Mouse (Mus musculus) heart, embryonic 13.5 days (tissue): ENCODE measurements at regions not wholly inside any gene's neighbourhood (a gene's known extent, or its start where the extent isn't known, plus 50 kb on each side); places are given as distances from the start of the nearest gene placed in this dataset.

Source experiments
- ATAC-seq: fragments of 200-750 bp; cut with Nextera tagmentation; 2 replicates; pipeline ENCODE4 v1.8.0; 2017; ENCODE audit warnings: moderate TSS enrichment; ENCODE audit not compliant: insufficient number of reproducible peaks, low FRiP score, low TSS enrichment; ENCODE audit errors: extremely low read depth
- H3K27ac ChIP-seq: fragments of 300-500 bp; sonication (generic); replicated peaks from 2 replicates; pipeline ENCODE4 v1.5.1; 2015; ENCODE audit warnings: moderate library complexity, mild to moderate bottlenecking, inconsistent platforms
- H3K27me3 ChIP-seq: fragments of 300-500 bp; sonication (generic); replicated peaks from 2 replicates; pipeline ENCODE4 v1.6.1; 2015; ENCODE audit warnings: mild to moderate bottlenecking, inconsistent platforms
- H3K36me3 ChIP-seq: fragments of 300-500 bp; sonication (generic); 2 replicates; pipeline ENCODE4 v1.6.1; 2015; ENCODE audit warnings: mild to moderate bottlenecking, inconsistent platforms
- H3K4me1 ChIP-seq: fragments of 300-500 bp; sonication (generic); 2 replicates; pipeline ENCODE4 v1.6.1; 2015; ENCODE audit warnings: inconsistent platforms
- H3K4me2 ChIP-seq: fragments of 300-500 bp; sonication (generic); 2 replicates; pipeline ENCODE4 v1.6.1; 2015; ENCODE audit warnings: inconsistent platforms, mild to moderate bottlenecking, moderate library complexity
- H3K4me3 ChIP-seq: fragments of 300-500 bp; sonication (generic); 2 replicates; pipeline ENCODE4 v1.5.1; 2015; ENCODE audit warnings: moderate library complexity, mild to moderate bottlenecking, inconsistent platforms
- H3K9ac ChIP-seq: fragments of 300-500 bp; sonication (generic); 2 replicates; pipeline ENCODE4 v1.6.1; 2015; ENCODE audit warnings: inconsistent platforms, mild to moderate bottlenecking, moderate library complexity
- H3K9me3 ChIP-seq: fragments of 300-500 bp; sonication (generic); 2 replicates; pipeline ENCODE4 v1.6.1; 2016; ENCODE audit warnings: inconsistent platforms
- WGBS: fragments of 180-500 bp; shearing (Covaris S2); methylation state at CpG from one replicate; pipeline ENCODE4 v1.1.7; 2015; ENCODE audit warnings: mixed read lengths; 5-methylcytosine and 5-hydroxymethylcytosine counted together

GRCm38 (mm10) chr7:136220245-136221167 is 504.3 kb upstream of the Mki67 start:
- Histone ChIP-seq H3K4me3 (no peak overlapping the region), H3K27me3 (peaks cover 16% of the 10 kb centered on the region), H3K4me1 (0 out of 2 replicates have a peak, but pooled peaks cover 5% of the 10 kb centered on the region), H3K4me2 (no peak overlapping the region), H3K27ac (no peak overlapping the region), H3K9me3 (no peaks in the 10 kb centered on the region), H3K9ac (no peak overlapping the region), H3K36me3 (no peaks in the 10 kb centered on the region)
- 57% methylated on average over 5 of the region's 5 CpGs for WGBS
- no peak for ATAC-seq

GRCm38 (mm10) chr7:136221620-136222019 is 505.5 kb upstream of the Mki67 start:
- ATAC-seq, result no peak
- 79% methylated on average over 7 of the region's 7 CpGs for WGBS
- Histone ChIP-seq H3K4me3 (no peak overlapping the region), H3K27ac (no peak overlapping the region), H3K9ac (no peak overlapping the region), H3K36me3 (no peaks in the 10 kb centered on the region), H3K4me1 (0 out of 2 replicates have a peak, but pooled peaks cover 4% of the 10 kb centered on the region), H3K27me3 (peaks cover 16% of the 10 kb centered on the region), H3K4me2 (no peak overlapping the region), H3K9me3 (no peaks in the 10 kb centered on the region)

GRCm38 (mm10) chr7:136226031-136226430 is 509.9 kb upstream of the Mki67 start:
- no peaks in the 10 kb centered on the region for H3K27me3 ChIP-seq
- ATAC-seq, result no peak
- H3K9ac ChIP-seq, result no peak overlapping the region
- no peak overlapping the region for H3K4me3 ChIP-seq
- no peak overlapping the region for H3K4me2 ChIP-seq
- H3K4me1 ChIP-seq, result no peaks in the 10 kb centered on the region
- H3K9me3 ChIP-seq, result no peaks in the 10 kb centered on the region
- no peaks in the 10 kb centered on the region for H3K36me3 ChIP-seq
- WGBS, result 71% methylated on average over 7 of the region's 7 CpGs
- no peak overlapping the region for H3K27ac ChIP-seq

- H3K9ac ChIP-seq, result no peak overlapping the region
- no peaks in the 10 kb centered on the region for H3K27me3 ChIP-seq
- 70% methylated on average over 2 of the region's 2 CpGs for WGBS
- no peak overlapping the region for H3K4me2 ChIP-seq
- H3K27ac ChIP-seq, result no peak overlapping the region
- H3K4me3 ChIP-seq, result no peak overlapping the region
- no peaks in the 10 kb centered on the region for H3K9me3 ChIP-seq
- H3K4me1 ChIP-seq, result no peaks in the 10 kb centered on the region
- no peak for ATAC-seq
- no peaks in the 10 kb centered on the region for H3K36me3 ChIP-seq
These were observed 512.2 kb upstream of the Mki67 start for GRCm38 (mm10) chr7:136228331-136228730.

GRCm38 (mm10) chr7:136229592-136229991 is 513.4 kb upstream of the Mki67 start:
- H3K4me3 ChIP-seq, result no peak overlapping the region
- H3K9me3 ChIP-seq, result no peaks in the 10 kb centered on the region
- peaks cover under 1% of the 10 kb centered on the region; the same call in 1 of the 2 replicates for H3K27me3 ChIP-seq
- H3K4me1 ChIP-seq, result no peaks in the 10 kb centered on the region
- no peak overlapping the region for H3K9ac ChIP-seq
- WGBS, result 70% methylated on average over 11 of the region's 11 CpGs
- no peaks in the 10 kb centered on the region for H3K36me3 ChIP-seq
- H3K4me2 ChIP-seq, result no peak overlapping the region
- H3K27ac ChIP-seq, result no peak overlapping the region
- ATAC-seq, result no peak

GRCm38 (mm10) chr7:136232177-136232576 is 516.0 kb upstream of the Mki67 start:
- H3K27me3 ChIP-seq, result peaks cover 8% of the 10 kb centered on the region; the same call in 1 of the 2 replicates
- H3K4me1 ChIP-seq, result no peaks in the 10 kb centered on the region
- no peaks in the 10 kb centered on the region for H3K36me3 ChIP-seq
- no peak overlapping the region for H3K4me2 ChIP-seq
- H3K9ac ChIP-seq, result no peak overlapping the region
- H3K4me3 ChIP-seq, result no peak overlapping the region
- 59% methylated on average over 4 of the region's 4 CpGs for WGBS
- no peak overlapping the region for H3K27ac ChIP-seq
- ATAC-seq, result no peak
- no peaks in the 10 kb centered on the region for H3K9me3 ChIP-seq

- 64% methylated on average over 2 of the region's 2 CpGs for WGBS
- no peaks in the 10 kb centered on the region for H3K9me3 ChIP-seq
- H3K36me3 ChIP-seq, result no peaks in the 10 kb centered on the region
- H3K27me3 ChIP-seq, result peaks cover 8% of the 10 kb centered on the region; the same call in 1 of the 2 replicates
- H3K27ac ChIP-seq, result no peak overlapping the region
- no peak for ATAC-seq
- no peak overlapping the region for H3K9ac ChIP-seq
- H3K4me2 ChIP-seq, result no peak overlapping the region
- H3K4me3 ChIP-seq, result no peak overlapping the region
- no peaks in the 10 kb centered on the region for H3K4me1 ChIP-seq
These were observed 519.4 kb upstream of the Mki67 start for GRCm38 (mm10) chr7:136235563-136235962.

GRCm38 (mm10) chr7:136236391-136236790 is 520.2 kb upstream of the Mki67 start:
- H3K4me2 ChIP-seq, result no peak overlapping the region
- H3K36me3 ChIP-seq, result no peaks in the 10 kb centered on the region
- H3K4me3 ChIP-seq, result no peak overlapping the region
- ATAC-seq, result no peak
- no peak overlapping the region for H3K9ac ChIP-seq
- H3K9me3 ChIP-seq, result no peaks in the 10 kb centered on the region
- H3K27me3 ChIP-seq, result peaks cover 8% of the 10 kb centered on the region; the same call in 1 of the 2 replicates
- WGBS, result 78% methylated on average over 10 of the region's 10 CpGs
- no peaks in the 10 kb centered on the region for H3K4me1 ChIP-seq
- H3K27ac ChIP-seq, result no peak overlapping the region

GRCm38 (mm10) chr7:136265691-136266090 is 549.5 kb upstream of the Mki67 start:
- no peak for ATAC-seq
- peaks cover 10% of the 10 kb centered on the region for H3K27me3 ChIP-seq
- no peak overlapping the region for H3K27ac ChIP-seq
- H3K9me3 ChIP-seq, result no peaks in the 10 kb centered on the region
- H3K4me1 ChIP-seq, result no peaks in the 10 kb centered on the region
- WGBS, result 45% methylated on average over 6 of the region's 6 CpGs
- H3K4me3 ChIP-seq, result no peak overlapping the region
- no peaks in the 10 kb centered on the region for H3K36me3 ChIP-seq
- H3K4me2 ChIP-seq, result no peak overlapping the region
- no peak overlapping the region for H3K9ac ChIP-seq

- no peaks in the 10 kb centered on the region for H3K36me3 ChIP-seq
- H3K27ac ChIP-seq, result no peak overlapping the region
- H3K9me3 ChIP-seq, result no peaks in the 10 kb centered on the region
- whole genome bisulfite sequencing, result 77% methylated on average over 7 of the region's 7 CpGs
- peaks cover 14% of the 10 kb centered on the region for H3K27me3 ChIP-seq
- no peak overlapping the region for H3K4me3 ChIP-seq
- no peaks in the 10 kb centered on the region for H3K4me1 ChIP-seq
- H3K9ac ChIP-seq, result no peak overlapping the region
- no peak overlapping the region for H3K4me2 ChIP-seq
- ATAC-seq, result no peak
These were observed 551.7 kb upstream of the Mki67 start for GRCm38 (mm10) chr7:136267716-136268489.

- H3K27me3 ChIP-seq, result peaks cover 9% of the 10 kb centered on the region; the same call in 1 of the 2 replicates
- 47% methylated on average over 10 of the region's 10 CpGs for WGBS
- H3K4me3 ChIP-seq, result no peak overlapping the region
- no peak overlapping the region for H3K9ac ChIP-seq
- peak overlapping the region; percentile 38 for H3K4me2 ChIP-seq
- no peaks in the 10 kb centered on the region for H3K36me3 ChIP-seq
- H3K4me1 ChIP-seq, result no peaks in the 10 kb centered on the region
- ATAC-seq, result no peak
- no peaks in the 10 kb centered on the region for H3K9me3 ChIP-seq
- H3K27ac ChIP-seq, result no peak overlapping the region
These were observed 559.5 kb upstream of the Mki67 start for GRCm38 (mm10) chr7:136275651-136276050.
